Mouse (Mus musculus) right cerebral cortex, postnatal 10 days (tissue): ENCODE measurements around the gene Csdc2.

Experiments used
- DNase-seq, 2 experiments: peaks; one replicate each; pipeline ENCODE4 v3.0.0; 2021; ENCODE audit warnings: low spot score in 2 of 2

Csdc2 gene

DNA sequence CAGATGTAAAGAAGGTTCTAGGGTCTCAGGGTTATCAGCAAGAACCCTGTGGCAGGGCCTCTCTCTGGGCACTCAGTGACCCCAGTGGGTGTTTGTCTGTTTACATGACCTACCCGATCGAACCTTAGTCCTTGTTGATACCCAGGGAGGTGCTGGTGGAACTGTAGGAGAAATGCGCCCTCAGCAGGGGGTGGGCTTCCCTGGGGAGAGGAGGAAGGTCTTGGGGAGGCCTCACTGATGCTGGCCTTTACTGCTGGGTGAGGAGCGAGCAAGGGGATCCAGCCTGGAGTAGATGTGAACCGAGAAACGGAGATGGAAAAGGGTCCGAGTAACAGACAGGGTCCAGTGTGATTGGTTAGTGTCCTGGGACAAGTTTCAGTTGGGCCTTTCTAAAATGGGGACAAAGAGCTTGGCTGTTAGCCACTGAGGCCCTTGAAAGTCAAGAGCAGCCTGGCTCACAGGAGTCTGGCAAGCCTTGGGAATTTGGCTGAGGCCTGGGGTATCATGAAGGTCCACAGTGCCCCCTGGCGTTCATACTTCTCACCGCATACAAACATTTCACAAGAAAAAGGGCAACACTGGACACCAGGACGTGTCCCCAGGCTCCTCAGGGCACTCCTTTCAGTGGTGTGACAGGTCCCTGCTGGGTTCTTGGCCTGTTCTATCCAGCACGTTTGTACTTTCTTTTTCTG, 53.0 kb downstream of the Csdc2 start:
- DNase-seq: peak; percentile 90 to 91

DNA sequence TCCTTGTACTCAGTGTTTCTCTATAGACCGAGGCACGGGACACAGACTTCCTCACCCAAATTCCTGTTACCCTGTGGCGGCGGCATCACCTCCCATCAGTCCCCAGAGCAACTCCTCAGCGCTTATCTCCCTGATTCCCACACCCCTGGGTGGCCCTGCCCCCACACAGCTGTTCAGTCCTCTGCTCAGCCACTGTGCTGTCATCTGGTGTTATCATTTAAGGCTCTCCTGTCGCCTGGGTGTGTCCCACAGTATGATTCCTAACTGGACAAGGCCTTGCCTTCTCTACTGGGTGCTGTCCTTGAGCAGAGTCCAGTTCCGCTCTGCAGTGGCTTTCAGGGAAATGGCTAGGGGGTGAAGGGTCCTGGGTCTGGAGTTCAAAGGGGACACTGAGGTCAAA, 54.0 kb downstream of the Csdc2 start:
- DNase-seq: no peak

DNA sequence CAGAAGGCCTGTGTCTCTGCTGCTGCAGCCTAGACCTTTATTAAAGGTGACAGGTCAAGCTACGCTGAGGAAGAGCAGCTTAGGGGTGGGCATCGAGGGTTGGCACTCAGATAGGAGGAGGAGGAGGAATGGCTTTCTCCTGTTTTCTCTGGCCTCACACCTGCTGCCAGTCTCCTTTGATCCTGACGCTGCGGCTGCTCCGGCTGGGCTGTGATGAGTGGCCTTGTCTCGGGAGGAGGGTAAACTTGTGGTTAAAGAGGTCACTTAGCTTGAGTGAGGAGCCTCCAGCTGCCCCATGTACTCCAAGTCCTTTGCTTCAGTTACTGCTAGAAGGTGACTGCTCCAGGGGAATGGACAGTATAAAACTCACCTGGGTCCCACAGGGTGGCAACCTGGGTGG, 57.4 kb downstream of the Csdc2 start:
- DNase-seq: no peak
